Mouse (Mus musculus): Measurements from ENCODE around the gene Dimt1.
"Not testable (repeated sequence)": the region's sequence is repeated elsewhere in the genome, so short reads cannot be mapped to it uniquely, and the experiment has no call there.

Gene Dimt1

DNA sequence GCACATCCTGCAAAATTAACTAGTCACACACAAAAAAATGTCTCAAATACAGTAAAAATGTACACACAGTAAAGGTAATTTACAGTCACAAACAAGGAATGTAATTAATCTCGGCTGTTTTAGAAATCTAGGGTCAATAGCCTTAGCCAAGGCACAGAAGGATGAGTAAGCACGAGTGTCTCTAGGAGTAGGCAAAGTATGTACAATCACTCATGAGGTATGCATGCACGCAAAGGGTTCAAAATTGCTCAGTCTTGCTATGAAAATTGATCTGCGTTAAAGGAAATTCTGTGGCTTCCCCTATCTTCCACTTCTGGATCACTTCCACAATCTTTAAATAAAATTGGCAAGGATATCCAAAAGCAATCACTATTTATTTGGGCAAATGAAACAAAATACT, 14.6 kb downstream of the Dimt1 start:
- DNase-seq (ENCODE audit: low spot score), result no peak

DNA sequence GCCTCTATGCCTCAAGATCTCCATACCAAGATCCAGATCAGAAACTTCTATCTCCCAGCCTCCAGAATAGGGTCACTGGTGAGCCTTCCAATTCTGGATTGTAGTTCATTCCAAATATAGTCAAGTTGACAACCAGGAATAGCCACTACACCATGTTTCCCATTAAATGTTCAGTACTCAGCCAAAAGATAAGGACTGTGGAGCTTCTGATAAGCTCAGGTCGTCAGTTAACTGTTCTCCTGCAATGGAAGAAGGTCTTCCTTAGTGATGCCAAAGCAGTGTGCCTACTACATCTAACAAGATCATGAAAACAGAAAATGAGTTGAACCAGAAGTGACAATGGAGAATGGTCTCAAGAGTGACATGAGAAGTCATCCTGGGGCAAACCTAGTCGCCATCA, 50.0 kb downstream of the Dimt1 start:
- no peak for DNase-seq (ENCODE audit: low spot score)

DNA sequence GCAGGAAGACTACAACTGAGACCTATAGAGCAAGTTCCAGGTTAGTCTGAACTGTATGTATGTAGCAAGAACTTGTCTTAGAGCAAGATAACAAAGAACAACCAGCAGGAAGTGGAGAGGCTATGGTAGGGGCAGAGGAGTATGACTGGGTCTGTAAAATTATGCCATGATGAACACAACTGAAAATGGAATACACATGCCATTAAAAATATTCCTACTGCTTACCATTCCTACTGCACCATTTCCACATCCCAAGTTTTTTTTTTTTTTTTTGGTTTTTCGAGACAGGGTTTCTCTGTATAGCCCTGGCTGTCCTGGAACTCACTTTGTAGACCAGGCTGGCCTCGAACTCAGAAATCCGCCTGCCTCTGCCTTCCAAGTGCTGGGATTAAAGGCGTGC, 50.6 kb downstream of the Dimt1 start:
- DNase-seq (ENCODE audit: low spot score), result not testable (repeated sequence)

DNA sequence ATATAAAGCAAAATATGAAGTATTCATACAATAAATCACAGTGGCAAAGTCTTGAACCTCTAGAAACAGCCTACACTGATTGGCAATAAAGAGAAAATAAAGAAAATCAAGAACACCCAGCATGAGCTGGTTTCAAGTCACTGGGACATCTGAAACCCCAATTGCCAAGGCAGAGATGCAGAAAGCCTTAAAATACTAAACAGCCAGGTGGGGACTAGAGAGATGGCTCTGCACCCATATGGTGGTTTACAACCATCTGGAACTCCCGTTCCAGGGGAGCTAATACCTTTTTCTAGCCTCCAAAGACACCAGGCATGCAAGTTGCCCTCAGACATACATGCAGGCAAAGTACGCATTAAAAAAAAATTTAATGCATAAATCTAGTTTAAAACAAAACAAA, 51.1 kb downstream of the Dimt1 start:
- DNase-seq (ENCODE audit: low spot score), result no peak

DNA sequence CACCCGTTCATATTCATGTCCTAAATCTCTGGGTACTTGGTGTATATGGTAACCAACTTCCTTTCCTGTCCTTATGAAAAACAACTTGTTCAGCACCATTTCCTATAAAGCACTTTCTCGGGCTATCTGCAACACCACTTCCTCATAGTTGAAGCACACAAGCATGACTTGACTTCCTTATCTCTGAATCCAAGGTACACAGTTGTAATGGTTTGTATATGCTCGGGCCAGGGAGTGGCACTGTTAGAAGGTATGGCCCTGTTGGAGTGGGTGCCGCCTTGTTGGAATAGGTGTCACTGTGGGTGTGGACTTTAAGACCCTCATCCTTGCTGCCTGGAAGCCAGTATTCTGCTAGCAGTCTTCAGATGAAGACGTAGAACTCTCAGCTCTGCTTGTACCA, 51.7 kb downstream of the Dimt1 start:
- DNase-seq (ENCODE audit: low spot score), result no peak

DNA sequence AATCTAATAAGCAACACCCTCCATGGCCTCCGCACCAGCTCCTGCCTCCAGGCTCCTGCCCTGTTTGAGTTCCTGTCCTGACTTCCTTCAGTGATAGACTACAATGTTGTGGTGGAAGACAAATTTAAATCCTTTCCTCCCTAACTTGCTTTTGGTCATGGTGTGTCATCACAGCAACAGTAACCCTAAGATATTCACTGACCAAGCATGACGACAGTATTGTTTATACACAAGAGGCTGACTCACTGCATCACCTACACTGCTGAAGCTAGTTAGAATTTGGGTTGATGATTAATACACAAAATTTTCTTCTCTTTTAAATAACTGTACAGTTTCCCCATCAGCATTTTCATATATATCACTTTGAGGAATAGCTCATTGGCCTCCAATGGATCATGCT, 56.3 kb downstream of the Dimt1 start:
- DNase-seq (ENCODE audit: low spot score), result no peak

DNA sequence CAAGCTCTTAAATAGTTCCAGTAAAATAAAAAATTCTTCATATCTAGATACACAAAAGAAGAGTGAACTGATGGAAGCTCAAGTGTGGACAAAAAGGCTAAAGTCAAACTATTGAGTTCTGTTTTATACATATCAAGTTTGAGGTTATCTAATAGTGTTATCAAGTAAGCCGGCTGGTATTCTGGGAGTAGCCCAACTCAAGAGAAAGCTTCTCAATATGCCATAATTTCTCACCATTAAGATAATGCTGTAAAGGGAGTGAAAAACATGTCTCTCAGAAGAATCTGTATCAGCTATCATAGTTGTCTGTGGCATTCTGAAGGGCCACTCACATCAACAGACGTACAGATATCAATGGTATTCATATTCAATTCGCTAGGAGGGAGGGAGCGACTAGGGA, 61.2 kb downstream of the Dimt1 start:
- DNase-seq (ENCODE audit: low spot score), result no peak
